Mouse (Mus musculus): ENCODE data around the gene Olfr1243.
"Not testable (repeated sequence)": the region's sequence is repeated elsewhere in the genome, so short reads cannot be mapped to it uniquely, and the experiment has no call there.

The Olfr1243 gene

GRCm38 (mm10) chr2:89531387-89531786, at the start of gene Olfr1243:
Gene Olfr1243, minus strand, starts transcription at chr2:89531487.
- DNase-seq (ENCODE audit: low read depth): no peak

- no peak for DNase-seq (ENCODE audit: low read depth)
These were observed 47.1 kb upstream of the Olfr1243 start, which contains the start of gene Olfr1245 for GRCm38 (mm10) chr2:89578347-89578746. Gene Olfr1245, minus strand, starts transcription at chr2:89578447.

GRCm38 (mm10) chr2:89562706-89563105, 31.4 kb upstream of the Olfr1243 start:
- DNase-seq (ENCODE audit: low read depth): not testable (repeated sequence)

GRCm38 (mm10) chr2:89544516-89544915, 13.2 kb upstream of the Olfr1243 start:
- DNase-seq (ENCODE audit: low read depth): no peak

- no peak for DNase-seq (ENCODE audit: low read depth)
These were observed 8.6 kb upstream of the Olfr1243 start for GRCm38 (mm10) chr2:89539923-89540322.

GRCm38 (mm10) chr2:89498235-89498634, 33.1 kb downstream of the Olfr1243 start, which contains the start of gene Olfr1242:
Gene Olfr1242, minus strand, starts transcription at chr2:89498335.
- no peak for DNase-seq (ENCODE audit: low read depth)

GRCm38 (mm10) chr2:89487026-89487425, 44.3 kb downstream of the Olfr1243 start, which contains the start of gene Olfr1241:
Gene Olfr1241, minus strand, starts transcription at chr2:89487126.
- DNase-seq (ENCODE audit: low read depth): no peak
